Mouse (Mus musculus): ENCODE results near the gene Gm29776.

- no peak for TF ChIP-seq CTCF (IDR thresholded peaks at IDR 0.05; ENCODE audit: control insufficient read depth, insufficient read depth, low read length)
- no peak for TF ChIP-seq POLR2A (IDR thresholded peaks at IDR 0.05; ENCODE audit: borderline replicate concordance, control insufficient read depth, low read depth, low read length)
These were observed 4.6 kb upstream of the Gm29776 start for GRCm38 (mm10) chr14:54703207-54703606.
